Mouse (Mus musculus): Measurements from ENCODE around the gene Flywch2. TPM values are rescaled to one million over a fixed set of nuclear protein-coding genes. Genes with fewer than 3 reads are reported as not detected.
"Not testable (repeated sequence)": the region's sequence is repeated elsewhere in the genome, so short reads cannot be mapped to it uniquely, and the experiment has no call there.

Flywch2 gene
- polyA plus RNA-seq, 1 experiment from 2014 or later: 54.1 TPM

DNA sequence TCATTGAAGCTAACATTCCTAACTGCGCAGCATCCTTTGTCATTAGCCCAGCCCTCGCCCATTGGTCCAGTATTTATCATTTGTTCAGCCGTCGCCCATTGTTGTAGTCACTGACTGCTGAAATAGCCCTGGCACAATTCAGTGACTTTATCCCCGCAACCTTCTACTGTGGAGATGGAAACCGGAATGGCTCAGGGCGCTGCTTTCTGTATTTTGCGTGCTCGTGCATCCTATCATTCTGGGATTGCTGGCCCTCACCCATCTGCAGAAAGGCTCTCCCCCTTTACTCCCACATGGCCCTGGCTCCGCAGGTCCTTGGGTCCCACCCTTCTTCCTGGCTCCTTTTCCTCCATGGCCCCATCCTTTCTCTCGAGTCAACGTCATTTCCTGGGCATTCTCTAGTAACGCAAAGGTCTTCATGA is 640 bp upstream of the Flywch2 start:
- WGBS: 20% methylated on average over 13 of the region's 13 CpGs
- Histone ChIP-seq H3K4me1 (peaks cover 37% of the 10 kb centered on the region), H3K4me3 (peak overlapping the region; percentile 71), H3K27me3 (ENCODE audit: low read depth, poor library complexity, severe bottlenecking) (no peaks in the 10 kb centered on the region), H3K27ac (peak overlapping the region; percentile 90), H3K9me3 (replicated peaks) (no peaks in the 10 kb centered on the region), H3K36me3 (no peaks in the 10 kb centered on the region)
- DNase-seq (ENCODE audit: low spot score): peak; percentile 51

DNA sequence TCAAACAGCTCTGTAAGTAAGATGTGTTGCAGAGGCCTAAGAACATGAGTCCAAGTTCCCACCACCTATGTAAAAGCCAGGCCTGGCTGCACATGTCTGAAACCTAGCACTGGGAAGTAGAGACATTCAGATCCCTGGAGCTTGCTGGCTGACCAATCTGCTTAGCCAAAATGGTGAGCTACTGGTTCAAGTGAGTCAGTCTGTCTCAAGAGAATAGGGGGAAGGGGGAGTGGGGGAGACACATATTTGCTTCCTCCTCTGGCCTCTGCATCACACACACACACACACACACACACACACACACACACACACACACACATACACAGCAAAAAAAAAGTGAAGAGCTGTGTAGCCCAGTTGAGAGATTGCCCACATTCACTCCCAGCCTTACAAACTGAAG is 2.5 kb downstream of the Flywch2 start:
- DNase-seq (ENCODE audit: low spot score): no peak
- Histone ChIP-seq H3K27ac (no peak overlapping the region), H3K9me3 (replicated peaks) (no peaks in the 10 kb centered on the region), H3K4me3 (no peak overlapping the region), H3K27me3 (ENCODE audit: low read depth, poor library complexity, severe bottlenecking) (no peaks in the 10 kb centered on the region), H3K4me1 (peaks cover 17% of the 10 kb centered on the region), H3K36me3 (no peaks in the 10 kb centered on the region; the same call in 1 of the 2 replicates)

DNA sequence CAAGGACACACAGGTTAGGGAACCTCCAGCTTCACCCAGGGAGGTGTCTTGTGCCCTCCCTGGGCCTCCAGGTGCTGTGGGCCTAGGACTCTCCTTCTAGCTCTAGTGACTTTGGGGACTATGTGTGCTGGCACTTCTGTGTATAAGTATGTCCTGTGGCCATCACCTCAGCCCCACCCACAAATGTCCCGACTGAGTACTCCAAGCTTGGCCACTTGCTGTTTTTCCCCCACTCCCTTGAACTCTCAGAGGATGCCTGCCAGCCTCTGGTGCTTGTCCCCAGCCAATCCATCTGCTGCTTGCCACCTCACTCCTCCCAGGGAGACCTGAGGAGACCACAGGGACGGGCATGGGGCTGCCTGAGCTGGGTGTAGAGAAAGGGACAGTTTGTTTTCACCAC is 7.4 kb downstream of the Flywch2 start:
- H3K27ac ChIP-seq: no peak overlapping the region
- WGBS: 71% methylated on average over 2 of the region's 2 CpGs
- peaks cover 3% of the 10 kb centered on the region; the same call in 1 of the 2 replicates for H3K36me3 ChIP-seq
- no peak overlapping the region for H3K4me3 ChIP-seq
- no peak for DNase-seq (ENCODE audit: low spot score)
- H3K4me1 ChIP-seq: peaks cover 7% of the 10 kb centered on the region
- no peaks in the 10 kb centered on the region for H3K9me3 ChIP-seq (replicated peaks)
- H3K27me3 ChIP-seq (ENCODE audit: low read depth, poor library complexity, severe bottlenecking): no peaks in the 10 kb centered on the region

DNA sequence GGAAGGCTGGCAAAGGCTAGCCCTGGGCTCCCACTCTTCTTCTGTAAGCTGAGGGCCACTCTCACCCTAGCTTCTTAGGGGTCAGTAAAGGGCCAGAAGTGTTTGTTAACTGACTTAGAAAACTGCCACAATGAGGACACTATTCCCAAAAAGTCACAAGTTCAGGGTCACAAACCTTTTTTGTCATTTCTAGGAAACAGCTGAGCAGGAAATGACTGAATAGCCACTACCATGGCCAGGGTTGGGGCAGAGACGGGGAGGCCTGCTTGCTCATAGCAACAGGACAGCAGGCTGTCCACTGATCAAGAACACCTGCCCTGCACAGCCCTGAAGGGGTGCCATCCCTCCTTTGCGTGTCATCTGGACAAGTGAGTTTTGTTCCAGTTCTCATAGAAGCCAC is 8.7 kb downstream of the Flywch2 start:
- H3K27ac ChIP-seq: no peak overlapping the region
- peaks cover 3% of the 10 kb centered on the region; the same call in 1 of the 2 replicates for H3K36me3 ChIP-seq
- WGBS: 89% methylated on average over 2 of the region's 2 CpGs
- no peak for DNase-seq (ENCODE audit: low spot score)
- H3K9me3 ChIP-seq (replicated peaks): no peaks in the 10 kb centered on the region
- no peak overlapping the region for H3K4me3 ChIP-seq
- no peaks in the 10 kb centered on the region for H3K27me3 ChIP-seq (ENCODE audit: low read depth, poor library complexity, severe bottlenecking)
- H3K4me1 ChIP-seq: peaks cover 7% of the 10 kb centered on the region

DNA sequence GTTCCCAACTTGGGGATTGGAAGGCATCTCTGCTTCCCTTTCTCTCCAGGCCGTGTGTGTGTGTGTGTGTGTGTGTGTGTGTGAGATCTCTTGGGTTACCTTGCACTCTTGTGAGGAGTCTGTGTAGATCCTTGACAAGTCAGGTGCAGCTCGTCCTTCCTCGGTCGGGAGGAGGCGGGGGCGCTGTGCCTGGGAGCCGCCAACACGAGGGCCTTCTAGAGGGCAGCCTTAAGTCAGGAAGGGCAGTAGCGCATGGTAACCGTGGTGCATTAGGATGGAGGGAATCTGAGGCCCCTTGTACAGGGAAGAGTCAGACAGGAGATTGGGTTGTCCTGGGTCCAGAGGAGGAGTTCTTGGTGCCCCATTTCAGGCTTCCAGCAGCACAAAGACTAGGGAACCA is 9.7 kb downstream of the Flywch2 start:
- Histone ChIP-seq H3K9me3 (replicated peaks) (no peaks in the 10 kb centered on the region), H3K36me3 (peaks cover 3% of the 10 kb centered on the region; the same call in 1 of the 2 replicates), H3K27ac (no peak overlapping the region), H3K4me1 (peaks cover 7% of the 10 kb centered on the region), H3K27me3 (ENCODE audit: low read depth, poor library complexity, severe bottlenecking) (no peaks in the 10 kb centered on the region), H3K4me3 (no peak overlapping the region)
- no peak for DNase-seq (ENCODE audit: low spot score)
- WGBS: 81% methylated on average over 10 of the region's 10 CpGs

DNA sequence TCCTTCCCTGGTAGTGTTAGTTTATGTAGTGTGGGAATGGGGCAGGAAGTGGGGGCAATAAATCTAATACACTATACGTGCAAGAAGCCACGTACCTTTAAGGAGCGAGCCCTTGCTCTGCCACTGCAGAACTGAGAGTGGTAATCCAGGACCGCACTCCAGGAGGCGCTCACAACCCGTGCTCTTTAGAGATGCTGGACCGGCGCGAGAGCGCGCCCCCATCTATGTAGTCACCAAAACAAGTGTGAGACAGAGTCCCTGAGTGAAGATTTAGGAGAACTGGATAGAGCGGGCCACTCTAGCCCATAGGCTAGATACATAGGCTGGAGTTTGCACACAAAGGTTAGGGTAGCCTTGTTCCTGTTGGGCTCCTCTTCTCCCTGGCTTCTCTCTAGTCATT is 11.8 kb downstream of the Flywch2 start:
- WGBS: 7% methylated on average over 12 of the region's 12 CpGs
- Histone ChIP-seq H3K9me3 (replicated peaks) (no peaks in the 10 kb centered on the region), H3K36me3 (peaks cover 12% of the 10 kb centered on the region), H3K27me3 (ENCODE audit: low read depth, poor library complexity, severe bottlenecking) (no peaks in the 10 kb centered on the region), H3K4me3 (no peak overlapping the region), H3K4me1 (peaks cover 15% of the 10 kb centered on the region), H3K27ac (no peak overlapping the region)
- peak; percentile 84 for DNase-seq (ENCODE audit: low spot score)

DNA sequence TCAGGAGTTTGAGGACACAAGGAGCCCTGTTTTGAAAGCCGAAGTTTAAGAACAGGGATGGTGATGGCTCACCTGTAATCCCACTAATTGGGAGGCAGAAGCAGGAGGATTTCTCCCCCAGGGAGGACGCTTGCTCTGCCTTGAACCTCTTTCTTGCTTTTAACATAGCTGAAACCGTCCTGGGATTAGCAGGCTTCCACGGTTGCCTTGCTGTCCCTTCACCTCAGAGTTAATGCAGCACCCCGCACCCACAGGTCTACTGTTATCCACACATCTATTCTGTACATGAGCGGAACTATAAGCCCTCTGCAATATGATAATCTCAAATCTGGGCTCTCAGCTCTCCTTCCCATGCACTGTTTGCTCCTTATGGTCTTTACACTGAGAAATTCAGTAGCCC is 12.2 kb downstream of the Flywch2 start:
- peaks cover 15% of the 10 kb centered on the region for H3K4me1 ChIP-seq
- H3K36me3 ChIP-seq: peaks cover 16% of the 10 kb centered on the region
- no peak for DNase-seq (ENCODE audit: low spot score)
- WGBS: 70% methylated on average over 6 of the region's 6 CpGs
- H3K4me3 ChIP-seq: no peak overlapping the region
- no peaks in the 10 kb centered on the region for H3K27me3 ChIP-seq (ENCODE audit: low read depth, poor library complexity, severe bottlenecking)
- H3K9me3 ChIP-seq (replicated peaks): no peaks in the 10 kb centered on the region
- no peak overlapping the region for H3K27ac ChIP-seq

DNA sequence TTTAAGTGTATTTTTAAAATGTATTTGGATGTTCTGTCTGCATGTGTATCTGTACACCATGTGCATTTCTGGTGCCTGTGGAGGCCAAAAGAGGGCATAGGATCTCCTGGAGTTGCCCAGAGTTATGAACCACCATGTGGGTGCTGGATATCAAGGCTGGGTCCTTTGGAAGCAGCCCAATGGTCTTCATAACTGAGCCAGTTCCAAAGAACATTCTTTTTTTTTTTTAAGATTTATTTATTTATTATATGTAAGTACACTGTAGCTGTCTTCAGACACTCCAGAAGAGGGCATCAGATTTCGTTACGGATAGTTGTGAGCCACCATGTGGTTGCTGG is 13.7 kb downstream of the Flywch2 start:
- Histone ChIP-seq H3K4me3 (peak overlapping the region; percentile 75; the same call in 1 of the 2 replicates), H3K36me3 (peaks cover 31% of the 10 kb centered on the region)

DNA sequence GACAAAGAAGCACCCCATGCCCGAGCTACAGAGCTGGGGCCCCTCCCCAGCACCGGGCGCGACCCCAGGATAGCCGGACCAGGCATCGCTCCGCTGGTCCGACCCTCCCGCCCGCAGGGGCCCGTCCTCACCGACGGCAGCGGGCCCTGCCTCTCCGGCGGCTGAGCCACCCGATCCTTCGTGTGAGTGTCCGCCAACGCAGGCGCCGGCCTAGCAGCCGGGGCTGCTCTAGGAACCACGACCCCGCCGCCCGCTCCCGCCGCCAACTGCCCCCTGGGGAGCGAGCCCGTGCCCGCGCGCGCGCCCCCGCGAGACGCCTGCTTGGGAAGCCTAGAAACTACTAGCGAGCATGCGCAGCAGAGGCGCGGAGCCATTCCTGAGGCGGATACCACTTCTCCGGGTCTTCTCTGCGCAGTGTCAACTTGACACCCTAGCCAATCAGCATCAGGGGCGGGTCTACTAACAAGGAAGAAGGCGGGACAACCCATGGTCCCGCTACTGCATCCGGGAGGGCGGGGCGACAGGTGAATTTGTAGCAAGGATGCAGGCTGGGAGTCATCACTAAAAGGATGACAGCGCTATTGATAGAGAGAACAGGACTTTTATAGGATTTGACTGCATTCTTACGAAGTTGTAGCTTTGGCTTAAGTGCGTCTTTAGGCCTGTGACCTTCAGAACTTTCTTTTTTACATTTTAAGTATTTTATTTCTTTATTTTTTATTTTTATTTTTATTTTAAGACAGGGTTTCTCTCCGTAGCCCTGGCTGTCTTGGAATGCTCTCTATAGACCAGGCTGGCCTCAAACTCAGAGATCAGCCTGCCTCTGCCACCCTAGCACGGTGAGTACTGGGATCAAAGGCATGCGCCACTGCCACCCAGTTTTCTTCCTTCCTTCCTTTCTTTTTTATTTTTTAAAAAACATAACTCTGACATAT is 14.3 kb downstream of the Flywch2 start, which contains the start of gene Flywch1:
Gene Flywch1, minus strand, starts transcription at position 319 of the 935 bp plus-strand sequence.
- Histone ChIP-seq H3K9me3 (replicated peaks) (no peaks in the 10 kb centered on the region), H3K4me1 (peaks cover 15% of the 10 kb centered on the region), H3K27me3 (ENCODE audit: low read depth, poor library complexity, severe bottlenecking) (no peaks in the 10 kb centered on the region), H3K4me3 (peak within 1 kb of the TSS; percentile 75), H3K36me3 (peaks cover 36% of the 10 kb centered on the region), H3K27ac (peak within 1 kb of the TSS; percentile 95)
- WGBS: 4% methylated on average over 58 of the region's 58 CpGs
- DNase-seq (ENCODE audit: low spot score): peak; percentile 99

More for the DNA sequence above, 13.7 kb downstream of the Flywch2 start:
- not testable (repeated sequence) for DNase-seq (ENCODE audit: low spot score); H3K27ac ChIP-seq; H3K27me3 ChIP-seq (ENCODE audit: low read depth, poor library complexity, severe bottlenecking); H3K9me3 ChIP-seq (replicated peaks)
- peaks cover 15% of the 10 kb centered on the region for H3K4me1 ChIP-seq
- 80% methylated on average over 2 of the region's 2 CpGs for WGBS

DNA sequence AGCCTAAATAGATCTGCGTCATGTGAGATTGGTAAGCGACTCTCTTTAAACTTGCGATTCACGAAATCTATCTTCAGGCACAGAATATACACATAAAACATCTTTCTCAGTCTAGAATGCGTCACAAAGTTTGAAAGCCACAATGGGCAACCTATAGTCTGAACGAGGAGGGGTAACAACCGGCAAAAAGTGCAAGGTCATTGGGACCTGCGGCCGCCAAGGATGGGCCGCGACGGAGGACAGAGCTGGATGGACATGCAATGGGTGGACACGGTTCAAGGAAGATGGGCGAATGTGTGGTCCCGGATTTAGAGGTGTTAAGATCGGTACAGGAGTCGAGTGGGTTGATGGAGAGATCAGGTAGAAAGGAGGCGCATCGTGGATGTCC is 15.0 kb downstream of the Flywch2 start:
- no peaks in the 10 kb centered on the region for H3K9me3 ChIP-seq (replicated peaks)
- no peak for DNase-seq (ENCODE audit: low spot score)
- H3K4me1 ChIP-seq: peaks cover 15% of the 10 kb centered on the region
- H3K27ac ChIP-seq: peak overlapping the region; percentile 95
- H3K36me3 ChIP-seq: peaks cover 38% of the 10 kb centered on the region
- peak overlapping the region; percentile 75 for H3K4me3 ChIP-seq
- 1% methylated on average over 19 of the region's 19 CpGs for WGBS
- no peaks in the 10 kb centered on the region for H3K27me3 ChIP-seq (ENCODE audit: low read depth, poor library complexity, severe bottlenecking)

DNA sequence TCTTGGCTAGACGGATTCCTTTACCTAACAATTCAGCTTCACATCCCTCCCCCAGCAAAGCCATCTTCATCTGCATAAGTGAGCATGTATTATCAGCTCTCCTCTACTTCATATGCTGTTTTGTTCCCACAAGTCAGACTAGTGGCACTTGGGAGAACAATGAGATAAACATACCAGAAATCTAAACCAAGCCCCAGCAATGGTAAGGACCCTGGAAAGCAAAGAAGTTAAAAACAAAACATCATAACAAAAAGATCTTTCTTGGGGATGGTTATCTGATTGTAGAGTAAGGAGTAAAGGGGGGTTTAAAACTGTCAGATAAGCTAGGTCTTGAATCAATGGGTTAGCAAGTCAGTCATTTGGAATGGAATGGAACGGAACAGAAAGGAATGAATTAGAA is 15.4 kb downstream of the Flywch2 start:
- 21% methylated on average over 2 of the region's 2 CpGs for WGBS
- peaks cover 42% of the 10 kb centered on the region for H3K36me3 ChIP-seq
- peaks cover 15% of the 10 kb centered on the region for H3K4me1 ChIP-seq
- DNase-seq (ENCODE audit: low spot score): no peak
- H3K27me3 ChIP-seq (ENCODE audit: low read depth, poor library complexity, severe bottlenecking): no peaks in the 10 kb centered on the region
- H3K9me3 ChIP-seq (replicated peaks): no peaks in the 10 kb centered on the region
- H3K4me3 ChIP-seq: peak overlapping the region; percentile 75
- peak overlapping the region; percentile 95 for H3K27ac ChIP-seq

DNA sequence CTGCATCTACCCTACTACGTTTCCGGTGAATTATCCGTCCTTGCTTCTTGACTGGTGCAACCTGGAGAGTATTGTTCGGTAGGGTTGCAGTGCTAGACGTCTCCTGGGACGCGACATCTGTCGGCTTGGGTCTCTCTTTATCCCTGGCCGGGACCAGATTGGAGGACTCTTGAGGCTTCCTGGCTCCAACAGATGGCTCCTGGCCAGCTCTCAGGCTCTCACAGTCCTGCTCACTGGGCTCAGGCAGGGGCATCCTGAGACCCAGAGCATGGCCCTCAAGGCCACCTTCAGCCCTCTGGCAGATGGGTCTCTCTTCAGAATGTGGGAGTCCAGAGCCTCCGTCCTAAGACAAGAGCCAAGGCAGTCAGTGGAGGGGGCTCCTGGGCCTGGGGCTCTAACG is 22.9 kb downstream of the Flywch2 start:
- peaks cover 91% of the 10 kb centered on the region for H3K36me3 ChIP-seq
- no peak overlapping the region for H3K4me3 ChIP-seq
- 95% methylated on average over 11 of the region's 11 CpGs for WGBS
- H3K4me1 ChIP-seq: no peaks in the 10 kb centered on the region
- H3K9me3 ChIP-seq (replicated peaks): no peaks in the 10 kb centered on the region
- no peak for DNase-seq (ENCODE audit: low spot score)
- H3K27ac ChIP-seq: no peak overlapping the region
- no peaks in the 10 kb centered on the region for H3K27me3 ChIP-seq (ENCODE audit: low read depth, poor library complexity, severe bottlenecking)

DNA sequence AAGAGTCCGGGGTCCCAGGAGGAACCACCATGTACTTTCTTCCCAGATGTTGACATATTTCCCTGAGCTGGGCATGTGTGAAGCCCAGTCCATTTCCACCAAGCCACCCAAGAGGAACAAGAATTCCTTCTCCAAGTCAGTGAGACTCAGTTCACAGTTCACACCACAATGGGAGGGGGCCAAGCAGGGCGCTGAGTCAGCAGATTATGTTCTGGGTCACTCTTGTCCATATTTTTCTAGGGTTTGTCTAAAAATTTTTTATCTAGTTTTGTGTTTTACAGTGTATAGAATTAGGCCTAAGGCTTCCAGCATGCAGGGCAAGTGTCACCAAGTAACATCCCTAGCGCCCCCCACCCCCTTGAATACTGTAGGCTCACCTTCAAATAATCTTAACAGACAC is 24.7 kb downstream of the Flywch2 start:
- Histone ChIP-seq H3K4me3 (no peak overlapping the region), H3K27me3 (ENCODE audit: low read depth, poor library complexity, severe bottlenecking) (no peaks in the 10 kb centered on the region), H3K4me1 (no peaks in the 10 kb centered on the region), H3K36me3 (peaks cover 94% of the 10 kb centered on the region), H3K9me3 (replicated peaks) (no peaks in the 10 kb centered on the region), H3K27ac (no peak overlapping the region)
- 98% methylated on average over 3 of the region's 3 CpGs for WGBS
- no peak for DNase-seq (ENCODE audit: low spot score)
